Mouse (Mus musculus) testis, adult 10 weeks (tissue): ENCODE measurements around the gene Hist1h3f. TPM values are rescaled to one million over a fixed set of nuclear protein-coding genes. Genes with fewer than 3 reads are reported as not detected.

Source experiments
- polyA plus RNA-seq: library from polyadenylated mRNA; stranded (reverse); fragments of 350-450 nt; fragmentation: Illumina TruSeq; extraction: RNeasy Lipid Tissue Mini Kit (QIAGEN cat#74804); gene quantifications from one replicate; pipeline ENCODE4 v1.2.3, GENCODE M21; 2014; ENCODE audit warnings: low read depth, low replicate concordance

The Hist1h3f gene
- polyA plus RNA-seq = not detected

GRCm38 (mm10) chr13:23543965-23544786 is at the start of gene Hist1h3f:
Hist1h3f (plus strand) TSS chr13:23544052.

GRCm38 (mm10) chr13:23530901-23531875 is 12.7 kb upstream of the Hist1h3f start, which contains the start of gene Hist1h4h:
Hist1h4h (plus strand) TSS chr13:23531050.

GRCm38 (mm10) chr13:23533560-23534367 is 10.1 kb upstream of the Hist1h3f start, which contains the start of gene Hist1h2af:
Hist1h2af (plus strand) TSS chr13:23533906.

GRCm38 (mm10) chr13:23535137-23536075 is 8.4 kb upstream of the Hist1h3f start, which contains the start of gene Hist1h3g:
Hist1h3g (plus strand) TSS chr13:23535422.

GRCm38 (mm10) chr13:23542999-23543607 is 749 bp upstream of the Hist1h3f start, which contains the start of gene Hist1h2bh:
Hist1h2bh (minus strand) TSS chr13:23543392.

GRCm38 (mm10) chr13:23551146-23551834 is 7.4 kb downstream of the Hist1h3f start, which contains the start of gene Hist1h4f:
Hist1h4f (minus strand) TSS chr13:23551648.

GRCm38 (mm10) chr13:23552962-23553361 is 9.1 kb downstream of the Hist1h3f start, which contains the start of gene Hist1h1d:
Hist1h1d (plus strand) TSS chr13:23553262.

GRCm38 (mm10) chr13:23561883-23562659 is 18.2 kb downstream of the Hist1h3f start, which contains the start of gene Hist1h3e:
Hist1h3e (minus strand) TSS chr13:23562369.

GRCm38 (mm10) chr13:23571022-23571503 is 27.2 kb downstream of the Hist1h3f start, which contains the start of the genes Hist1h2ae and Hist1h2bg:
Hist1h2ae (minus strand) TSS chr13:23571220.
Hist1h2bg (plus strand) TSS chr13:23571396.

GRCm38 (mm10) chr13:23573898-23574524 is 30.2 kb downstream of the Hist1h3f start, which contains the start of the genes Hist1h2bf and Hist1h2ad:
Hist1h2bf (minus strand) TSS chr13:23574196.
Hist1h2ad (plus strand) TSS chr13:23574381.

GRCm38 (mm10) chr13:23575271-23575851 is 31.5 kb downstream of the Hist1h3f start, which contains the start of gene Hist1h3d:
Hist1h3d (plus strand) TSS chr13:23575763.

GRCm38 (mm10) chr13:23581408-23582218 is 37.8 kb downstream of the Hist1h3f start, which contains the start of gene Hist1h4d:
Hist1h4d (plus strand) TSS chr13:23581598.

